Mouse (Mus musculus) stomach, postnatal 0 days (tissue): ENCODE data around the gene D10Jhu81e.
A peak's percentile ranks its signal among the peaks of the same experiment; 100 is the strongest.

Experiments used
- CTCF ChIP-seq: IDR thresholded peaks from 2 replicates; pipeline ENCODE4 v1.5.1; 2016; ENCODE audit warnings: antibody characterized with exemption, low read depth, mild to moderate bottlenecking, moderate library complexity
- EP300 ChIP-seq: optimal IDR thresholded peaks from 2 replicates; pipeline ENCODE3; 2016; ENCODE audit warnings: antibody characterized with exemption

DNA sequence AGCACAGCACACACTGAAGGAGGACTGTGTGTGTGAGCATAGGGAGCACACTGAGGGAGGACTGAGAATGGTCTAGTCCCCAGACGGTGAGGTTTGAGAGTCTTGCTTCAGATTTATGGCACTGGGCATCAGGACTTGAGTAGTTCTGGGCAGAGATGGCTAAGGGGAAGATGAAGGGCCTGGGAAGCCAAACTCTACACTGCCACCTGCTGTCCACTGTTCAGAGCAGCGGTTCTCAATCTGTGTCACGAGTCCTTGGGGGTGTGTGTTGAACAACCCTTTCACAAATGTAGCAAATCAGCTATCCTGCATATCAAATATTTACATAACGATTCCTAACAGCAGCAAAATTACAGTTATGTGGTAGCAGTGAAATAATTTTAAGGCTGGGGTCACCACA is 5.7 kb downstream of the D10Jhu81e start:
- peak; percentile 91 for TF ChIP-seq CTCF
- TF ChIP-seq EP300: no peak
